Mouse (Mus musculus) limb, embryonic 14.5 days (tissue): ENCODE results near the gene P2rx1. TPM values are rescaled to one million over a fixed set of nuclear protein-coding genes. Genes with fewer than 3 reads are reported as not detected.

Experiments
- ATAC-seq: fragments of 200-750 bp; cut with Nextera tagmentation; 2 replicates; pipeline ENCODE4 v1.8.0; 2017; ENCODE audit warnings: low read depth, moderate number of reproducible peaks, moderate TSS enrichment; ENCODE audit not compliant: low FRiP score
- DNase-seq: peaks from one replicate; pipeline ENCODE4 v3.0.0-alpha.2; 2015; ENCODE audit warnings: low spot score
- H3K27ac ChIP-seq: fragments of 300-500 bp; sonication (generic); replicated peaks from 2 replicates; pipeline ENCODE4 v1.5.1; 2014; ENCODE audit warnings: low read depth, mild to moderate bottlenecking, low read length, moderate library complexity, mixed read lengths
- H3K27me3 ChIP-seq: fragments of 300-500 bp; sonication (generic); 2 replicates; pipeline ENCODE4 v1.6.1; 2014; ENCODE audit warnings: low read length, mixed read lengths; ENCODE audit not compliant: control insufficient read depth, insufficient read depth
- H3K36me3 ChIP-seq: fragments of 300-500 bp; sonication (generic); 2 replicates; pipeline ENCODE4 v1.6.1; 2014; ENCODE audit warnings: mild to moderate bottlenecking, low read length, moderate library complexity, mixed read lengths; ENCODE audit not compliant: control insufficient read depth, insufficient read depth
- H3K4me1 ChIP-seq: fragments of 300-500 bp; sonication (generic); 2 replicates; pipeline ENCODE4 v1.6.1; 2014; ENCODE audit warnings: antibody characterized with exemption, low read length, mixed read lengths; ENCODE audit not compliant: control insufficient read depth, insufficient read depth
- H3K4me2 ChIP-seq: fragments of 300-500 bp; sonication (generic); replicated peaks from 2 replicates; pipeline ENCODE4 v1.6.1; 2014; ENCODE audit warnings: low read depth, mild to moderate bottlenecking, low read length, moderate library complexity; ENCODE audit not compliant: severe bottlenecking
- H3K4me3 ChIP-seq: fragments of 300-500 bp; sonication (generic); replicated peaks from 2 replicates; pipeline ENCODE4 v1.5.1; 2014; ENCODE audit warnings: low read length
- H3K9ac ChIP-seq: fragments of 300-500 bp; sonication (generic); 2 replicates; pipeline ENCODE4 v1.6.1; 2014; ENCODE audit warnings: mild to moderate bottlenecking, low read depth, low read length, moderate library complexity; ENCODE audit not compliant: severe bottlenecking
- H3K9me3 ChIP-seq: fragments of 300-500 bp; sonication (generic); 2 replicates; pipeline ENCODE4 v1.6.1; 2016; ENCODE audit warnings: low read length; ENCODE audit not compliant: control insufficient read depth
- POLR2A ChIP-seq: fragments of 200-500 bp; IDR thresholded peaks from 2 replicates; pipeline ENCODE4 v1.8.0; 2012; ENCODE audit warnings: inconsistent platforms, mild to moderate bottlenecking, moderate library complexity, borderline replicate concordance; ENCODE audit not compliant: insufficient read depth, insufficient read length; ENCODE audit errors: extremely low read depth
- WGBS: fragments of 180-500 bp; shearing (Covaris S2); extraction: QIAGEN DNeasy Blood & Tissue Kit; methylation state at CpG from one replicate; pipeline ENCODE4 v1.1.7; 2014; 5-methylcytosine and 5-hydroxymethylcytosine counted together
- polyA plus RNA-seq, 2 experiments: library from polyadenylated mRNA; depleted of rRNA in 1 of 2; stranded (reverse) in 1 of 2; unstranded in 1 of 2; fragments of >200 nt; fragmentation: Nextera tagmentation in 1 of 2; extraction: Ambion mirVana in 1 of 2; gene quantifications; 2 replicates each; pipeline versions ENCODE4 v1.2.1 to v1.2.3; 2012 to 2014

The P2rx1 gene
- polyA plus RNA-seq, 2 experiments, result 1.8 to 2.2 TPM

DNA sequence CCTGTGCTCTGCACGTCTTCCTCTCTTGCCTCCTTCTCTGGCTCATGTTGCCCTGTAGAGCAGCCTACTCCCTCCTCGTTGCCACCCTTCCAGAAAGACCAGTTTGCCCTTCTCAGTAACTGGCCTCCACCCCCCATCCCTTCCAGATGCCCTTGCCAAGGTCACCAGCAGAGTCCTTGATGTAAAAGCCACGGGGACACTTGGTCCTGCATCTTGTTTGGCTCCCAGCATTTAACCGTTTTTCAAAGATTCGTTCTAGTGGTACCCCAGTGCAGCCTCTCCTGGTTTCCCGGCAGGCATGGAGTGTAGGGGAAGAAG lies 17.2 kb downstream of the P2rx1 start:
- H3K9me3 ChIP-seq, result no peaks in the 10 kb centered on the region
- no peak overlapping the region for H3K27ac ChIP-seq
- WGBS, result 73% methylated on average over 6 of the region's 6 CpGs
- H3K27me3 ChIP-seq, result peaks cover 18% of the 10 kb centered on the region
- H3K36me3 ChIP-seq, result no peaks in the 10 kb centered on the region
- H3K4me3 ChIP-seq, result no peak overlapping the region
- no peak for TF ChIP-seq POLR2A
- peaks cover 11% of the 10 kb centered on the region for H3K4me1 ChIP-seq
- ATAC-seq (no peak), DNase-seq (no peak)
- no peak overlapping the region for H3K4me2 ChIP-seq
- no peak overlapping the region for H3K9ac ChIP-seq

DNA sequence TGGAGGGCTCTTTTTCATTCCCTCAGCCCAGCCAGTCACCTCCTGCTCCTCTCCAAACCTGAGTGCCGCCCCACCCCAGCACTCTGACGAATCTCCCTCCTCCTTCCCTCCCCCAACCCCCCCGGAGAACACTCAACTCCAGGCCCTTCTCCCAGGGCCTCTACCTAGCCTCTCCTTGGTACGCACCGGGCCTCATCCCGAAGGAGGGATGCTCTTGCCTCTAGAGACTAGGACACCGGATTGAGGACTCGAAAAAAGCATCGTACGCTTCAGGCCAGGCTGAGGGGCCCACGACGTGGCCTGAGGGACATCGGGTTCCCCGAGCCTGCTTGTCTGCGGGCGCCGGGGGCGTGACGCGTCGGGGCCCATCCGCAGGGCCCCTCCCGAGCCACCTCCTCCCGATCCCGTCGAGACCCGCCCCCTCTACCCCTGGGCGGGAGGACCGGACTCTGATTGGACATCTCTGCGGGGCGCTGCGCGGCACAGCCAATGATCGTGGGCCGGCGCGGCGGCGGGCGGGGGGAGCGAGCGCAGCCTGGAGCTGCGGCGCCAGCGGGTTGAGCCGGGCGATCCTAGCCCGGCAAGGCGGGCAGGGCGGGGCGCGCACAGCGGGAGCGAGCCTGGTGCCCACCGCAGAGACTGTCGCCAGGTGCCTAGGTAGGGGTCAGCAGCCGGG lies 19.7 kb downstream of the P2rx1 start, which contains the start of gene Camkk1:
TSS of gene Camkk1 (plus strand) at position 538 of the 676 bp plus-strand sequence.
- DNase-seq, result peak; percentile 88
- Histone ChIP-seq H3K9me3 (no peaks in the 10 kb centered on the region), H3K27me3 (peaks cover 18% of the 10 kb centered on the region), H3K4me3 (peak within 1 kb of the TSS; percentile 68), H3K36me3 (no peaks in the 10 kb centered on the region), H3K4me2 (peak within 1 kb of the TSS; percentile 96), H3K4me1 (peaks cover 11% of the 10 kb centered on the region), H3K9ac (peak within 1 kb of the TSS; percentile 62), H3K27ac (no peak within 1 kb of the TSS)
- under 1% methylated on average over 47 of the region's 57 CpGs for WGBS
- ATAC-seq, result peak; percentile 98
- TF ChIP-seq POLR2A, result no peak

DNA sequence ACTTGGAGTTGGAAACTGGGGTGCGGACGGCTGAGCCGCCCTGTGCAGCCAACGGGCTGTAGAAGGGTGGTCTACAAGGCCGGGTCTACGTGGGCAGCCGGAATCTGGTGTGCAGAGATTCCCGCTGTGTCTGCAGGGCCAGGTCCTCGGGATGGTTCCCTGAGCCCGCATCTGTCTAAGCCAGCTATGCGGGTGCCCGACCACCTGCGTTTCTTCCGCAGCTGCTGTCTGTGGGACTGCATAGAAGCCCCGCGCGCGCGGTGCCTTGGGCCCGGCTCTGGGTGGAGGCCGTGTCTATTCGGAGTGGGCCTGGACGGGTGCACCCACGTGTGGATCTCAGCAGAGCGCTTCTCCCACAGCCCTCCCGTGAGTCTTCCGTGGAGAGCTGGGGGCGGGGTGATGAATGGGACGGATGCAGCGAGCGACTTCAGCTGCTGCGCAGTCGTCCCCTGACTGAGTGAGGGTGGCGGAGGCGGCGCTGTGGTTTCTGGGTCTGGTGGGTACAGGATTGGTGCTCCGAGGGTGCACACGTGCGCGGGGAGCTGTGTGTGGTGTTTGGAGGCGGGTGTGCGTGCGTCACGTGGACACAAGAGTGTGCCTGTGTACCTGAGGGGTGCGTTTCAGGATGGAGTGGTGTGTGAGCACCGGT lies 20.4 kb downstream of the P2rx1 start:
- peaks cover 18% of the 10 kb centered on the region for H3K27me3 ChIP-seq
- H3K9me3 ChIP-seq, result no peaks in the 10 kb centered on the region
- no peak for DNase-seq
- peaks cover 13% of the 10 kb centered on the region for H3K4me1 ChIP-seq
- ATAC-seq, result peak; percentile 42
- H3K36me3 ChIP-seq, result no peaks in the 10 kb centered on the region
- peak overlapping the region; percentile 62 for H3K9ac ChIP-seq
- H3K27ac ChIP-seq, result no peak overlapping the region
- peak overlapping the region; percentile 68 for H3K4me3 ChIP-seq
- TF ChIP-seq POLR2A, result no peak
- peak overlapping the region; percentile 96 for H3K4me2 ChIP-seq
- WGBS, result 2% methylated on average over 34 of the region's 46 CpGs

GRCm38 (mm10) chr11:73020953-73021800 lies 22.3 kb downstream of the P2rx1 start:
- WGBS, result 53% methylated on average over 7 of the region's 7 CpGs
- ATAC-seq, result no peak
- Histone ChIP-seq H3K27me3 (peaks cover 18% of the 10 kb centered on the region), H3K9ac (no peak overlapping the region), H3K4me2 (no peak overlapping the region), H3K27ac (no peak overlapping the region), H3K4me3 (no peak overlapping the region), H3K9me3 (no peaks in the 10 kb centered on the region), H3K36me3 (no peaks in the 10 kb centered on the region), H3K4me1 (peaks cover 19% of the 10 kb centered on the region)
- no peak for DNase-seq
- no peak for TF ChIP-seq POLR2A

GRCm38 (mm10) chr11:73023099-73023498 lies 24.2 kb downstream of the P2rx1 start:
- ATAC-seq (no peak), DNase-seq (peak; percentile 69)
- 51% methylated on average over 9 of the region's 9 CpGs for WGBS

More at GRCm38 (mm10) chr11:73023099-73023498, 24.2 kb downstream of the P2rx1 start:
- H3K4me1 ChIP-seq, result peaks cover 19% of the 10 kb centered on the region
- H3K4me3 ChIP-seq, result no peak overlapping the region
- no peaks in the 10 kb centered on the region for H3K9me3 ChIP-seq
- H3K27ac ChIP-seq, result no peak overlapping the region
- no peaks in the 10 kb centered on the region for H3K36me3 ChIP-seq
- H3K4me2 ChIP-seq, result no peak overlapping the region
- no peak for TF ChIP-seq POLR2A
- no peak overlapping the region for H3K9ac ChIP-seq
- peaks cover 18% of the 10 kb centered on the region for H3K27me3 ChIP-seq
